Mouse (Mus musculus) embryo, embryonic 9.5 days (tissue): ENCODE measurements around the gene Dqx1.
A peak's percentile ranks its signal among the peaks of the same experiment; 100 is the strongest.

Source experiments
- DNase-seq: peaks from one replicate; pipeline ENCODE4 v3.0.0-alpha.2; 2017; ENCODE audit errors: extremely low spot score

Dqx1 gene

DNA sequence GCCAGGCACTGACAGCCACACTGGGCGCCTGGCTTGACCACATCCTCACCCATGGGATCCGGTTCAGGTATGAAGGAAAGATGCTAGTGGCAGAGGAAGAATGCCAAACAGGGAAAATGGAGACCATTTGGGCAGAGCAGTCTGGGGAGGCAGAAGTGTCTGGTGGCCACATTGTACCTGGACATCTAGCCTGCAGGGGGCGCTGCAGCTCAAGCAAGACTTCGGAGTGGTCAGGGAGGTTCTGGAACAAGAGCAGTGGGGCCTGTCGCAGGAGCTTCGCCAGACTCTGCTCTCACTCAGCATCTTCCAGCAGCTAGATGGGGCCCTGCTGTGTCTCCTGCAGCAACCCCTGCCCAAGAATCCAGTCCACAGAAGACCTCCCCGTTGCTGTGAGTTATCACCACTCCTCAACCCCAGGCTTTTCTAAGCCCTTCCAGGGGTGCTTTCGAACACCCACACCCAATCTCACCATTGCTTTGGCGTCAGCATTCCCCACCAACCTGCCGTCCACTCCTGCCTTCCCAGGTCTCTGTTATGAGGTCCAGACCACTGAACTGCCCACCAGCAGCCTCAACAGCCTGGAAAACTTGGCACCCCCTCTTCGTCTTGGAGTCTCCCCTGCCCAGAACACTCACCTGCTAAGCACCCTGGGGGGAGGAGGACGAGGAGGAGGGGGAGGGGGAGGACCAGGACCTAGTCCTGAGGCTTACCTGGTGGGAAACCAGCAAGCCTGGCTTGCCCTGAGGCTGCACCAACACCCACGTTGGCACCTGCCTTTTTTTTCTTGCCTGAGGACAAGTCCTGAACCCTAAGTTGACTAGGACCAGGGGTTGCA lies 50.1 kb downstream of the Dqx1 start:
- peak; percentile 78 for DNase-seq

DNA sequence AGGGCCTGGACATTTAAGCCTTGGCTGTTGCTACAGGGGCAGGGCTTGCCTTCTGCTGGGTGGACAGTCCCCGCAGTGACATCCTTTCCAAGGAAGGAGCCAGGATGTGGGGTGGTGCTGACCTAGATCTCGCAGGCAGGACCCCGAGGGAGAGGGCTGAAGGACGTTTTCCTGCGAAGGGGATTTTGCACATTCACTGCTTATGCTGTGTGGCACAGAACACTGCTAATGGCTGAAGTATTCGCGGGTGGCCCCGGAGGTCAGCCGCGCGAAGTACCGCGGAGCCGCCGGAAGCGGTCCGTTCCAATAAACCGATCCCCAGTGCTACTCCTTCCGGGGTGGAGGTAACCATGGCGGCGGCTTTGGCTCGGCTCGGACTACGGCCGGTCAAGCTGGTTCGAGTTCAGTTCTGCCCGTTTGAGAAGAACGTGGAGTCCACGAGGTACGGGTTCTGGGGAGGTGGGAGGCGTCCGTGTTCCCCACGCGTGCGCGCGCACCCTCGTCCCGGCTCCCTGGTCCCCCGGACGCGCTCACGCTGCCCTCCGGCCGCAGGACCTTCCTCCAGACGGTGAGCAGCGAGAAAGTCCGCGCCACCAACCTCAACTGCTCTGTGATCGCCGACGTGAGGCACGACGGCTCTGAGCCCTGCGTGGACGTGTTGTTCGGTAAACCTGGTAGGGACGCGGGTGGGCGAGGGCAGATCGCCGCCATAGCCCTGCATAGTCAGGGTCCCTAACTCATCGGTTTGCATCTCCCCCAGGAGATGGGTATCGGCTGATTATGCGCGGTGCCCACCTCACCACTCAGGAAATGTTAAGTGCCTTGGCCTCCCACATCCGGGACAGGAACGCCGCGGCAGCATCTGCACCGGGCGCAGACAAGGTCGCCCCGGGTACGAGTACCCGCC lies 51.4 kb downstream of the Dqx1 start, which contains the start of gene Mrpl53:
Gene Mrpl53, plus strand, starts transcription at position 279 of the 907 bp plus-strand sequence.
- peak; percentile 86 for DNase-seq

DNA sequence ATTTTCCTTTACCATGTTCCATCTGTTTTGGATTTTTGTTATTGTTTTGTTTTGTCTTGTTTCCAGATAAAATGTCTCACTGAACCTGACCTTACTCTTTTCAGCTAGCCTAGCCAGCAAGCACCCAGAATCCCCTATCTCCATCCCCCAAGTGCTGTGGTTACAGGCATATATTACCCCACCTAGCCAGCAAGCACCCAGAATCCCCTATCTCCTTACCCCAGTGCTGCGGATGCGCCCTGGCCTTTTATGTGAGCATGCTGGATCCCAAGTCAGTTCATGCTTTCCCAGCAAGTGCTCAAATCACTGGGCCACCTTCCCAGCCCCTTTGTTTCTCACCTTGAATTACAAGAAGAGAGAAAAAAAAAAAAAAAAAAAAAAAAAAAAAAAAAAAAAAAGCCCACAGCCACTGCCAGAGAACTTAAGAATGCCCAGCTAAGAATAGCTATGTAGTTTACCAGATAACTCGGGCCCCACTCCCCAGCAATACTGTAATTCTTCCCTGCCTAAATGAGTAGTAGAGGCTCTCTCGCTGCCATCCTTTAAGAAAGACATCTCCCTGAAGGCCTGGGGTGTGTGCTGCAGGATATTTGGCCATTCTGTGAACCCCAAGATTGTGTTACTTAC lies 54.0 kb downstream of the Dqx1 start:
- no peak for DNase-seq

DNA sequence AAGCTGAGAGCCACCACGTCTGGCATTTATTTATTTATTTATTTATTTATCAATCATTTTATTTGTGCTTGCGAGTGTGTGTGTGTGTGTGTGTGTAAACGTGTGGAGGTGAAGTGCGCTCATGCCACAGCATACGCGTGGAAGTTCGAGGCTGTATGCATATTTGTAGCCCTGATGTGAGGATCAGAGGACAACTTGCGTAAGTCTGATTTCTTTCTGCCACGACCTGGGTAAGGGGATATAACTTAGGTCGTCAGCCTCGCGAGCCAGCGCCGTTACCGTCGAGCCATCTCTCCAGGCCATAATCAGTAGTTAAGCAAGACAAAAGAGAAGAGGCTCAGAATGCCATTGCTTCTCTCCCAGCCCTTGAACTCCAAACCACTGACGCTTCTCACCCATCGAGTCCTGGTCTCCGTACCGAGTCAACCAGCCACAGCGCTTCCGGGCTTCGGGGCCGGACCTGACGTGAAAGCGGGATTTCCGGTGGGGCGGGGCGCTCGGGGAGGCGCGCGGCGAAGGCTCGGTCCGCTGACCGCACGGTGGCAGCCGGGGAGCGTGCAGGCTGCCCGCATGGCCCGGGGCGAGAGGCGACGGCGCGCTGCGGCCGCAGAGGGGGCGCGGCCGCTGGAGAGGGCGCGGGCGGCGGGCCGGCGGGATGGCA lies 57.5 kb downstream of the Dqx1 start, which contains the start of gene Mogs:
Gene Mogs, plus strand, starts transcription at position 486 of the 661 bp plus-strand sequence.
- DNase-seq: peak; percentile 93

DNA sequence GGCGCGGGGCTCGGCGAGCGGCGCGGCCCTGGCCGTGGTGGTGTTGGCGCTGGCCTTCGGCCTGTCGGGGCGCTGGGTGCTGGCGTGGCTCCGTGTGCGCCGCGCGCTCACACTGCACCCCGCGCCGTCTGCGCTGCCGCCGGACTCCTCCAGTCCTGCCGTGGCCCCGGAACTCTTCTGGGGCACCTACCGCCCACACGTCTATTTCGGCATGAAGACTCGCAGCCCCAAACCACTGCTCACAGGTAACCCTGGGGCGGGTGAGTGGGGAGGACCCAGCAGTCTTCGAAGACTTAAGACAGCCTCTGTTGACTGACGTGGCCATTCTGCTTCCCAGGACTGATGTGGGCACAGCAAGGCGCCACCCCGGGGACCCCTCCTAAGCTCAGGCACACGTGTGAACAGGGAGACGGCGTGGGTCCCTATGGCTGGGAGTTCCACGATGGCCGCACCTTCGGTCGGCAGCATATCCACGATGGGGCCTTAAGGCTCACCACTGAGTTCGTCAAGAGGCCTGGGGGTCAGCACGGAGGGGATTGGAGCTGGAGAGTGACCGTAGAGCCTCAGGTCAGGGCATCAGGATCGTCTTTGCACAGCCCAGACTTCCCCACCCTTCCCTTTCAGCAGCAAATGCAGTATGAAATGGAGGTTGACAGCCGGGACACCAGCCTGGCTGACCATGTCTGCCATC lies 58.2 kb downstream of the Dqx1 start:
- DNase-seq: no peak

DNA sequence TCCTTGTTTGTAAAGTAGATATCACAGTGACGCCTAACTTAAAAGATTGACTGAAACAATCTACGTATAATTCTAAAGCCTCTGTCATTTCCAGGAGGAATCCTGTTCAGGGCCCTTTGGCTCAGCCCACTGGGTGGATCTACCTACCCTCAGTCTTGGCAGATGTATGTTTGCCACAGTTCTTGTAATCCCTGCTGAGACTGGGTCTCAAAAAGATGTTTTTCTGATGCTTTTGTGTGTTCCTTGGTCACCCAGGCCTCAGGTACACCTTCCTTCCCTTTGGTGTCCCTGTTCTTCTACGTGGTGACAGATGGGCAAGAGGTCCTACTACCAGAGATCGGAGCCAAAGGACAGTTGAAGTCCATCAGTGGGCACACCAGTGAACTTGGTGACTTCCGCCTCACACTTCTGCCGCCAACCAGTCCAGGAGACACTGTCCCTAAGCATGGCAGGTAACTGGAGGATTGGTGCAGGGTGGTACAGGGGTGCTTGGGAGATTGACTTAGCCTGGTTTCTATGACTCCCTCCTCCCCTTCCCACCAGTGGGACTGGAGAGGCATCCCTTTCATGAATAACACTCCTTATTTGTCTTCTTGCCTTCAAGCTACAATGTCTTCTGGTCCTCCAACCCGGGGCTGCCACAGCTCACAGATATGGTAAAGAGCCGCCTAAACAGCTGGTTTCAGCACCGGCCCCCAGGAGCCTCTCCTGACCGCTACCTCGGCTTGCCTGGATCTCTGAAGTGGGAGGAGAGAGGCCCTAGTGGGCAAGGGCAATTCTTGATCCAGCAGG lies 58.9 kb downstream of the Dqx1 start:
- DNase-seq: no peak
